25 mouse cellular contexts compared by ENCODE assay signal in genomic region chr19:6425595-6425994, GRCm38 (mm10). TPM values are rescaled to one million over a fixed set of nuclear protein-coding genes. Genes with fewer than 3 reads are reported as not detected.
DNase-seq lines count a peak whose midpoint lies in the region; ATAC-seq and TF ChIP-seq lines count a peak whose summit lies in the region.
"Had no signal": no experiment of that assay in that cellular context is flagged by ENCODE, and none has a peak within 500 bp of the region (broad histone marks: within the 10 kb centered on the region; RNA-seq: fewer than 3 reads in every experiment).

No protein-coding gene starts in this region.

- no peaks in the 10 kb centered on the region for H3K9me3 ChIP-seq in hindbrain, embryonic 13.5 days
- no peaks in the 10 kb centered on the region for H3K9me3 ChIP-seq in midbrain, postnatal 0 days (ENCODE audit: low read length)
- H3K9me3 ChIP-seq: heart, embryonic 12.5 days had no signal

- no peak for ATAC-seq in hindbrain, embryonic 13.5 days (ENCODE audit: low FRiP score)
- no peak for ATAC-seq in midbrain, postnatal 0 days (ENCODE audit: low FRiP score)
- ATAC-seq: inflammation-experienced regulatory T-cells, adult 6 months had no signal

- peaks cover 60% of the 10 kb centered on the region for H3K27me3 ChIP-seq in hindbrain, embryonic 13.5 days
- H3K27me3 ChIP-seq in midbrain, postnatal 0 days (ENCODE audit: insufficient read depth, low read length) = no peaks in the 10 kb centered on the region

- H3K27ac ChIP-seq in hindbrain, embryonic 13.5 days = peak overlapping the region; percentile 76
- no peak overlapping the region for H3K27ac ChIP-seq in midbrain, postnatal 0 days (ENCODE audit: low read depth, low read length)
- H3K27ac ChIP-seq: left cerebral cortex, adult 2 months had no signal

- TF ChIP-seq POLR2A in brain, embryonic 14.5 days (IDR thresholded peaks at IDR 0.05; ENCODE audit: borderline replicate concordance, extremely low read depth, insufficient read depth, insufficient read length, poor library complexity, severe bottlenecking) = no peak

- no peak overlapping the region for H3K4me3 ChIP-seq in hindbrain, embryonic 13.5 days
- no peak overlapping the region for H3K4me3 ChIP-seq in midbrain, postnatal 0 days (ENCODE audit: low read depth, low read length)
- H3K4me3 ChIP-seq: heart, embryonic 12.5 days; left cerebral cortex, adult 2 months; megakaryocyte, embryonic 14.5 days had no signal

- peak; percentile 23 for DNase-seq in cerebellum, adult 11-12 months
- DNase-seq in cerebellum, postnatal 14 days = no peak
- DNase-seq in brain, embryonic 14.5 days (ENCODE audit: low read depth) = peak; percentile 86
- DNase-seq in midbrain, postnatal 0 days (ENCODE audit: low spot score) = no peak
- DNase-seq in kidney, postnatal 36 days = no peak
- DNase-seq in layer of hippocampus, adult 9-11 months = no peak
- no peak for DNase-seq in embryo, embryonic 10 days (ENCODE audit: low spot score)
- DNase-seq: adrenal gland, postnatal 14 days; cerebellum, adult 11 months; cerebellum, postnatal 25 days; heart, postnatal 14 days; kidney, adult 2 months; kidney, postnatal 14 days; left cerebral cortex, postnatal 4 days; liver; lung, postnatal 14 days; right cerebral cortex, postnatal 14 days; spleen, adult 18-20 months; thymus, postnatal 36 days had no signal

- TF ChIP-seq CTCF in brain, embryonic 14.5 days (IDR thresholded peaks at IDR 0.05; ENCODE audit: borderline replicate concordance, extremely low read depth, insufficient read depth, insufficient read length) = no peak
- TF ChIP-seq CTCF in midbrain, postnatal 0 days (IDR thresholded peaks at IDR 0.05) = no peak

- peak overlapping the region; percentile 4; the same call in 1 of the 2 replicates for H3K4me2 ChIP-seq in hindbrain, embryonic 13.5 days
- no peak overlapping the region for H3K4me2 ChIP-seq in midbrain, postnatal 0 days (ENCODE audit: low read depth, low read length, poor library complexity, severe bottlenecking)
- H3K4me2 ChIP-seq: heart, embryonic 12.5 days had no signal

- peaks cover 10% of the 10 kb centered on the region for H3K36me3 ChIP-seq in hindbrain, embryonic 13.5 days
- H3K36me3 ChIP-seq in midbrain, postnatal 0 days (ENCODE audit: insufficient read depth, low read length) = peaks cover 8% of the 10 kb centered on the region; the same call in 1 of the 2 replicates
- H3K36me3 ChIP-seq: heart, embryonic 12.5 days had no signal

- H3K9ac ChIP-seq in hindbrain, embryonic 13.5 days = no peak overlapping the region
- 0 out of 2 replicates have a peak overlapping the region, but pooled peaks have one; percentile 33 for H3K9ac ChIP-seq in midbrain, postnatal 0 days (replicated peaks; ENCODE audit: low read length, poor library complexity, severe bottlenecking)
- H3K9ac ChIP-seq: heart, embryonic 12.5 days had no signal

- WGBS in hindbrain, embryonic 13.5 days = 31% methylated on average over 5 of the region's 5 CpGs
- 40% methylated on average over 5 of the region's 5 CpGs for WGBS in midbrain, postnatal 0 days

- H3K4me1 ChIP-seq in hindbrain, embryonic 13.5 days (replicated peaks) = peaks cover 100% of the 10 kb centered on the region
- H3K4me1 ChIP-seq in midbrain, postnatal 0 days (ENCODE audit: insufficient read depth, low read length) = peaks cover 63% of the 10 kb centered on the region

RNA-seq across cellular contexts. Expression of gene Nrxn2, which starts 7.1 kb away (rescaled TPM):
- 159 and 311 TPM in 2 replicates for polyA plus RNA-seq in brain, embryonic 14.5 days (2012; rRNA removed)
- 23.5 and 27.7 TPM in 2 replicates for polyA plus RNA-seq in hindbrain, embryonic 13.5 days (2015; fragmentation: Nextera tagmentation; extraction: Ambion mirVana)
- 382 and 409 TPM in 2 replicates for total RNA-seq in midbrain, postnatal 0 days (2014; rRNA removed)
- polyA plus RNA-seq in midbrain, postnatal 0 days (2015; fragmentation: Nextera tagmentation; extraction: Ambion mirVana) = 74.3 and 75.7 TPM in 2 replicates
- total RNA-seq: granulocyte monocyte progenitor cell, adult 5-6 weeks had no signal

RNA-seq across cellular contexts. Expression of gene Rasgrp2, which starts 26.5 kb away (rescaled TPM):
- 46.0 and 53.1 TPM in 2 replicates for polyA plus RNA-seq in brain, embryonic 14.5 days (2012; rRNA removed)
- 42.0 and 43.2 TPM in 2 replicates for polyA plus RNA-seq in hindbrain, embryonic 13.5 days (2015; fragmentation: Nextera tagmentation; extraction: Ambion mirVana)
- 250 and 291 TPM in 2 replicates for total RNA-seq in midbrain, postnatal 0 days (2014; rRNA removed)
- 232 and 264 TPM in 2 replicates for polyA plus RNA-seq in midbrain, postnatal 0 days (2015; fragmentation: Nextera tagmentation; extraction: Ambion mirVana)

RNA-seq across cellular contexts. Expression of gene Pygm, which starts 41.4 kb away (rescaled TPM):
- polyA plus RNA-seq in brain, embryonic 14.5 days (2012; rRNA removed) = 2.1 and 2.9 TPM in 2 replicates
- 4.9 and 5.7 TPM in 2 replicates for polyA plus RNA-seq in hindbrain, embryonic 13.5 days (2015; fragmentation: Nextera tagmentation; extraction: Ambion mirVana)
- total RNA-seq in midbrain, postnatal 0 days (2014; rRNA removed) = 16.4 and 25.8 TPM in 2 replicates
- polyA plus RNA-seq in midbrain, postnatal 0 days (2015; fragmentation: Nextera tagmentation; extraction: Ambion mirVana) = 11.7 and 13.2 TPM in 2 replicates

Comparison
In these comparisons a context has a peak if more than half of its experiments do, and no peak if none do; other contexts are left out.
1. DNase-seq: peak in cerebellum, adult 11-12 months (single experiment) and brain, embryonic 14.5 days (single experiment); none in cerebellum, postnatal 14 days (0 of 2), midbrain, postnatal 0 days (single experiment), kidney, postnatal 36 days (0 of 2), layer of hippocampus, adult 9-11 months (single experiment) and embryo, embryonic 10 days (single experiment).